Mouse (Mus musculus): ENCODE results near the gene Sec24b.

DNA sequence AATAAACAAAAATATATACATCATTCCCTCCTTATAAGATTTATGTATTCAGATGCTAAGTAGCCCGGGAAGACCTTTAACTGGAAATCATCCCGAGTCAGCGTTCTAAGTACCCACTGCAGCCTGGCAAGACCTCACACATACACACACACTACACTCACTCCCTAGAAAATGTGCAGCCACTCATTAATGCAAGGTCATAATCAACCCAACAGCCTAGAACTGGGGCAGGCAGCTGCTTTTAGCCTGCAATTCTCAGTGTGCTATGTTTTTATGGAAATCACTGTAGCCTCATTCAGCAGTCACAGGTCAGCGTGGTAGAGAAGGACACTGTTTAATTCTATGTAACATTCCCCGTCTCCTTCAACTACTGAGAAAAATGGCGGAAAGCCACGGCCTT, 55.2 kb downstream of the Sec24b start:
- TF ChIP-seq CTCF (IDR thresholded peaks at IDR 0.05; ENCODE audit: low read depth) (no peak), EP300 (optimal IDR thresholded peaks at IDR 0.05) (no peak)

Measured in stomach, postnatal 0 days (tissue).